Mouse (Mus musculus): ENCODE measurements around the gene Hes6.
A peak's percentile ranks its signal among the peaks of the same experiment; 100 is the strongest.

Hes6 gene

GRCm38 (mm10) chr1:91413898-91414594 is at the start of gene Hes6:
Gene Hes6 (minus strand): TSS chr1:91414038.
- no peak for DNase-seq (ENCODE audit: low spot score)

- no peak for DNase-seq (ENCODE audit: low spot score)
These were observed 49.6 kb upstream of the Hes6 start for GRCm38 (mm10) chr1:91463336-91463995.

DNA sequence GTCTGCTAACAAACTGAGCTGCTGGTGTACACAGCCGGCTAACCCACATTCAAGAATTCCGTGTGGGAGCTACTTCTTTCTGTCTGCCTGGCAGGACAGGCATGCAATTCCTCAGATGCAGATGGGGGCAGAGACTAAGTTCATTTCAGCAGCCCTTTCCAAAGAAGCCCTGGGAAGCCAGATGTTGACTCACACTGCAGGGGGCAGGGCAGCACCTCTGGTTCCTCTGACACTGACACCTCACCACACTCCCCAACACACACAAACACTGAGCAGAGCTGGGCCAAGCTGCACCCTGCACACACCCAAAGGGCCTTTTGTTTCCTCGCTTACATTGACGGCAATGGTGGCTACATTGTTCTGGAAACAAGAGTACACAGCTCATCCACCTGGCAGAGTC is 46.7 kb upstream of the Hes6 start:
- DNase-seq (ENCODE audit: low spot score) = no peak

GRCm38 (mm10) chr1:91460069-91460468 is 46.2 kb upstream of the Hes6 start:
- DNase-seq (ENCODE audit: low spot score) = no peak

DNA sequence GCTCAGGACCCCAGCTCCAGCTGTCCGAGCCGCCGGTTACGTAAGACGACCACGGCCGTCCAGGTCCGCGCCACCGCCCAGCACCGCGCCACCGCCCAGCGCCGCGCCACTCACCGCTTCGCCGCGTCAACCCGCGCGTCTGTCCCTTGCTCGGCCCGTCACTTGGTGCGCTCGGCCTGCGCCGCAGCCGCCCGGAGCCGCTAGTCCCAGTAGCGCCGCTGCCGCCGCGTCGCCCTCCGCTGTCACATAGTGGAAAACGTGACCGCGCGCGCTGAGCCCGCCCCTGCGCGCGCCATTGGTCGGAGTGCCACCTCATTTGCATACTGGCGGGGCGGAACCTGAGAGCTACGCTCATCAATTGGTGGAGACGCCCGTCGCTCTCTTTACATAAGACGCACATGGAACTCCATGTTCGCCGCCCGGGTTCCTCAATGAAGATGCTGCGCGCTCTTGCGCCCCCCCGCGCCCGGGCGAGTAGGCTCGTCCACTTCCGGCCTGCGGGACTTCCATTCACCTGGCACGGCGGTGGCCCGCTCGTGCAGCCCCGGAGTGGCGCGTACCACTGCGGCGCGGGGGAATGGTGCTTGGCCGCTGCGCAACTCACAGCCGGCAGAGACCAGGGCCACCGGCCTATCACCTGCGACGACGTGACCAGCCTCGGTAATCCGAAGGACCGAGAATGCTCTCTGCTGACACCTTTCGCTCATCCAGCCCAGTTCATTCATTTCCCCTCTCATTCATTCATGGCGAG is 45.4 kb upstream of the Hes6 start, which contains the start of gene Per2:
Per2 (minus strand) TSS at position 266 of the 751 bp plus-strand sequence.
- peak; percentile 100 for DNase-seq (ENCODE audit: low spot score)

DNA sequence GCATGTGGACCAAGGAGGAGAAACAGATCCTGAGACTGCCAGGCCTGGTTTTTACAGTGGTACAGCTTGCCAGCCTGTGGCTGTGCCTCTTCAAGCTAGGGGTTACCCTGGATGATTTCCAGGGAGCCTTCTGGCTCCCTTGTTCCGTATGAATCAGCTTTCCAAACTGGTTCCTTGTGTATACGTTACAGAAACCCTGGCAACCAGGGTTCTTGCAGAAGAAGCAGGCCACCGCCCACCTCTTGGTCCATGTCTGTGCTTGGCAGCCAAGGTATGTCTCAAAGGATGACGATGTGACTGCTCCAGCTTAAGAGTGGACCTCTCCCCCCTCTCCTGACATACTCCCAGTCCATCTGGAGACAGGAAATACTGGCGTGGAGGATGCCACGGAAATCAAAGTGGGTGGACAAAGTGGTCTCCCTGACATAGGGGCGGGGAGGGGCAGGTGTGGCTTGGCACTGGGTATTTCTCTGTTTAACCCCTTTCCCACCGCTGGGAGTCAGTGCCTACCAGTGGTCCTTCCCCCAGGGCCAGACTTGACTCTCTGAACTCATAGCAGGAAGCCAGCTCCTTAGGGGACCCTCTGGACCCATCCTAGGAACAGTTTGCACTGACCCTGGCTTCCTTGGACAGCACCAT is 44.5 kb upstream of the Hes6 start:
- no peak for DNase-seq (ENCODE audit: low spot score)

- no peak for DNase-seq (ENCODE audit: low spot score)
These were observed 43.9 kb upstream of the Hes6 start for GRCm38 (mm10) chr1:91457698-91458097.

- no peak for DNase-seq (ENCODE audit: low spot score)
These were observed 43.3 kb upstream of the Hes6 start for GRCm38 (mm10) chr1:91457116-91457515.

- DNase-seq (ENCODE audit: low spot score) = no peak
These were observed 42.5 kb upstream of the Hes6 start for GRCm38 (mm10) chr1:91456301-91456801.

- no peak for DNase-seq (ENCODE audit: low spot score)
These were observed 41.9 kb upstream of the Hes6 start for GRCm38 (mm10) chr1:91455661-91456161.

GRCm38 (mm10) chr1:91454927-91455326 is 41.1 kb upstream of the Hes6 start:
- DNase-seq (ENCODE audit: low spot score) = no peak

- no peak for DNase-seq (ENCODE audit: low spot score)
These were observed 40.5 kb upstream of the Hes6 start for GRCm38 (mm10) chr1:91454366-91454765.

DNA sequence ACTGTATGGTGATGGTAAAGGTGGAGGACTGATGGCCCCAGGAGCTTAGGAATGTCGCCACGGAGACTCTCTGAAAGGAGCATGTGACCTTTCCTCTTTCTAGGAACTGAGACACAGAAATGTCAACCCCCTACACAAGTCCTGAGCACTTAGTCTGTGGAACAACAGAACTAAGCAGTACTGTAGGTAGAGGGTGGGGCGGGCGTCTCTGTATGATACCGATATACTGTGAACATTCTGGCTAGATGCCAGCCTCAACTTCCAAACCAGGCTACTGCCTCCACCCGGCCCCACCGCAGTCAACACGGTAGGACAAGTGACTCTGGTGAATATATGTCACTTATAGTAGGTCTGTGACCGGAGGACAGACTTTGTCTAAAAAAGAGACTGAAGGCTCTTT is 40.1 kb upstream of the Hes6 start:
- DNase-seq (ENCODE audit: low spot score) = peak; percentile 54

GRCm38 (mm10) chr1:91451547-91452084 is 37.8 kb upstream of the Hes6 start:
- DNase-seq (ENCODE audit: low spot score) = no peak

GRCm38 (mm10) chr1:91450851-91451250 is 37.0 kb upstream of the Hes6 start:
- DNase-seq (ENCODE audit: low spot score) = no peak

DNA sequence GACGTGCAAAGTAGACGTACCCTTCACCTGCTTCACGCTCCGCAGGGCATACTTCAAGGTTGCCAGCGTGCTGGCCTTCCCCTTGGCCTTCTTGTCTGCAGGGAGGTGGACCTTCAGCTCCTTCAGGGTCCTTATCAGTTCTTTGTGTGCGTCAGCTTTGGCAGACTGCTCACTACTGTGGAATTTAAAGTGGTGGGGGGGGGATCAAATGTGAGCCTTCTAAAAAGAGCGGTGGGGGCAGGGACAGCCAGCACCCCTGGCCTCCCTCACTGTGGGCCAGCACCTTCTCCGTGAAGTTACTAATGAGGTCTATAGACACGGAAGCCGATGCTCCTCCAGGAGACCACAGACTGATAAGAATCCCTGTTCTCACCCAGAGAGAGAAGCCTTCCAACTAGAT is 34.9 kb upstream of the Hes6 start:
- DNase-seq (ENCODE audit: low spot score) = no peak

DNA sequence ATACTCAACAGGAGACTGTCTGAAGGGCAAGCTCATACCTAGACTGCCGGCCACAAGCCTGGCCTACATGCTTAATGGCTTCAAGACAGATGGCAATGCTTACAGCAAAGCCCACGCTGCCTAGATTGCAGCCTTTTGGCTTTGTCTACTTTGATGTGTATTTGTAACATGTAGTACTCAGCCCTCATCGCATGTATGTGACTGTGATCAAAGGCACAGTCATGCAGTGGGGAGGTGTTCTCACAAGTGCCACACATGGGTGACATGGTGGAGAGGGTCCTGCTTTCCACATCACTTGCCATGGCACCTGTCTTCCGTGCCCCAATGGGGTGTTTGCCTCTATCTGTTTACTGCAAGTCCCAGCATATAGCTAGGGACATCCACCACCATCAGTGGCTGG is 32.7 kb upstream of the Hes6 start:
- DNase-seq (ENCODE audit: low spot score) = no peak

DNA sequence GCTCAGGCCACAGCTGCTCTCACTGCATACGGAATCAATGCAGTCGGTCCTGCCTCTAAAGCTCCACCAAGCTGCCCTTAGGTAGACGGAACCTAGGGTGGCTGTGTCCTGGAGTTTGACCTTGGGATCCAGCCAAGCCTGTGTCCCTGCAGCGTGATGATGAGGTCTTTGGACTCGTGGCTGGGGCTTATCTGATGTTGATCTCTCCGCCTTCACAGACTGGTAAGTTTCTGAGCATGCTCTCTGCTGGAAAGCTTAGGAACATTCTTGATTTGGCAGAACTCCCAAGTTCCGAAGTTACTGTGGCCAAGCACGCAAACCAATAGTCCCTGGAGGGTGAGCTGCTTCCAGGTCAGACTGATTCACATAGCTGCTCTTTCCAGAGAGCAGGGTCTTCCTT is 32.2 kb upstream of the Hes6 start:
- no peak for DNase-seq (ENCODE audit: low spot score)

DNA sequence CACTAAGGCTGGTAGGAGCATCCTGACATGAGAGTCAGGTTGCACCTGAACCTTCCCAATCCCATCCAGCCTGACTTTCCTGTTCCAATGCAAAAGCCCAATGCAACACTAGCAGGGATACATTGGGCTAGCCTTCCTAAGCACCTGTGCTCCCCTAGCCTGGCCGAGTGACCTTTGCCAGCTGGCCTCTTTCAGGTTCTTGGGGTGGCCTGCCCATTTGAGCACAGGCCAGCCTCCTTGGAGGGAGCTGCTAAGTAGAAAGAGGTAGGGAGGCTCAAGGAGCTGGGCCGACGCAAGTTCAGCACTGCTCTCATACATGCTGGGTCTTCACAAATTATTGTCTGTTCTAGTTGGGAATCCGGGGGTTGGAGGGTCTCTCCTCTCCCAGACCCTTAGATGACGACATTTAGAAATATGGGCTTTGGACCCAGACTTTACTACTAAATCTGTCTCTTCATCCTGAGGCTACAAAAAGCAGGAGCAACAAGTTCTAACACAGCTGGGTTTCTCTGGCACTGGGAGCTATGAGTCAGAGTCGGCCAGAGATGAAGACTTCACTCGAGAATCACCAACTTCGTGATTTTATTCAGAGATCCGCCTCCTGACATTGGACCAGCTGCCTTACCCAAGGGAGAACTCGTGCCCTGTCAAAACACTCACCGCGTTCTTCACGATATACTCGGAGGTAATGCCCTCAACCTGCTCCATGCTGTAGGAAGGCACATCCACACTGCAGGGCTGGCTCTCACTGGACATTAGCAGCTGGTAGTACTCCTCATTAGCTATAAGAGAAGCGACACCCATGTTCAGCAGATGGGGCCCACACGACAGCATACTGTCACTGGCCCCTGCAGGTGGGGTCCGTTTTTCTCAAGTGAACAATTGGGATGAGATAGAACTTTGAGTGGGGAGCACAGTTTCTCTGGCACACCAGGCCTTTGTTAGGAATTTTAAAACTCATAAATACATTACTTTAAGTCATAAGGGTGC is 31.3 kb upstream of the Hes6 start:
- no peak for DNase-seq (ENCODE audit: low spot score)

DNA sequence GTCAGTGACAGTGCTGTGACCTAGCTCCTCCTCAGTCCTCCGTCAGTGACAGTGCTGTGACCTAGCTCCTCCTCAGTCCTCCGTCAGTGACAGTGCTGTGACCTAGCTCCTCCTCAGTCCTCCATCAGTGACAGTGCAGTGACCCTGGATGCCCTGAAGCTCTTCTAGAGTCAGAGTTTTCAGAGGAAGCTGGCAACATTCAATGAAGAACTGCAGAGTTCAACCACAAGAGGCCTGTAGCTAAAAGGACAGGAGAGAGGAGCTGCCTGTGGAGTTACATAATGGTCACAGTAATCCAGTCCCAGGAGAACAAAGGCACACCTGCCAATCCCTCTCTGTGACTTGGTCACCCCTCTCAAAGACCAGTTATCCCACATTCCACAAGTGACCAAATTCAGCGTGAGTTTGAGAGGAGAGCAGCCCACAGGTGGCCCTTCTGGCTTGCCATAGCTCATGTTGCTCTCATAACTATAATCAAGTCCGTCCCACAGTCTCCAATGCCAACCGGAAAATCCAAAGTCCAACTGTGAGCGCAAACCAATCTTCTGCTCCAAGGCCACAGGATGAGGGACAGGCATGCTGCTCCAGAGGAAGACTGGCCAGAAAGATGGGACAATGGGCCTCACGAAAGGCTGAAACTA is 28.6 kb upstream of the Hes6 start:
- no peak for DNase-seq (ENCODE audit: low spot score)
